Mouse (Mus musculus) heart, embryonic 13.5 days (tissue): ENCODE results near the gene Nipal4. TPM values are rescaled to one million over a fixed set of nuclear protein-coding genes. Genes with fewer than 3 reads are reported as not detected.

ENCODE experiments used
- ATAC-seq: fragments of 200-750 bp; cut with Nextera tagmentation; 2 replicates; pipeline ENCODE4 v1.8.0; 2017; ENCODE audit warnings: moderate TSS enrichment; ENCODE audit not compliant: insufficient number of reproducible peaks, low FRiP score, low TSS enrichment; ENCODE audit errors: extremely low read depth
- H3K27ac ChIP-seq: fragments of 300-500 bp; sonication (generic); replicated peaks from 2 replicates; pipeline ENCODE4 v1.5.1; 2015; ENCODE audit warnings: moderate library complexity, mild to moderate bottlenecking, inconsistent platforms
- H3K27me3 ChIP-seq: fragments of 300-500 bp; sonication (generic); replicated peaks from 2 replicates; pipeline ENCODE4 v1.6.1; 2015; ENCODE audit warnings: mild to moderate bottlenecking, inconsistent platforms
- H3K36me3 ChIP-seq: fragments of 300-500 bp; sonication (generic); 2 replicates; pipeline ENCODE4 v1.6.1; 2015; ENCODE audit warnings: mild to moderate bottlenecking, inconsistent platforms
- H3K4me1 ChIP-seq: fragments of 300-500 bp; sonication (generic); 2 replicates; pipeline ENCODE4 v1.6.1; 2015; ENCODE audit warnings: inconsistent platforms
- H3K4me2 ChIP-seq: fragments of 300-500 bp; sonication (generic); 2 replicates; pipeline ENCODE4 v1.6.1; 2015; ENCODE audit warnings: inconsistent platforms, mild to moderate bottlenecking, moderate library complexity
- H3K4me3 ChIP-seq: fragments of 300-500 bp; sonication (generic); 2 replicates; pipeline ENCODE4 v1.5.1; 2015; ENCODE audit warnings: moderate library complexity, mild to moderate bottlenecking, inconsistent platforms
- H3K9ac ChIP-seq: fragments of 300-500 bp; sonication (generic); 2 replicates; pipeline ENCODE4 v1.6.1; 2015; ENCODE audit warnings: inconsistent platforms, mild to moderate bottlenecking, moderate library complexity
- H3K9me3 ChIP-seq: fragments of 300-500 bp; sonication (generic); 2 replicates; pipeline ENCODE4 v1.6.1; 2016; ENCODE audit warnings: inconsistent platforms
- WGBS: fragments of 180-500 bp; shearing (Covaris S2); methylation state at CpG from one replicate; pipeline ENCODE4 v1.1.7; 2015; ENCODE audit warnings: mixed read lengths; 5-methylcytosine and 5-hydroxymethylcytosine counted together
- polyA plus RNA-seq: library from polyadenylated mRNA; unstranded; fragments of >200 nt; fragmentation: Nextera tagmentation; extraction: Ambion mirVana; gene quantifications from 2 replicates; pipeline ENCODE4 v1.2.1, GENCODE M21; 2015

Gene Nipal4
- polyA plus RNA-seq, 1 experiment from 2014 or later = 13.0 TPM

GRCm38 (mm10) chr11:46156945-46157344 lies 9.4 kb downstream of the Nipal4 start:
- Histone ChIP-seq H3K27ac (no peak overlapping the region), H3K36me3 (peaks cover 53% of the 10 kb centered on the region), H3K27me3 (no peaks in the 10 kb centered on the region), H3K4me3 (no peak overlapping the region), H3K9ac (no peak overlapping the region), H3K4me2 (no peak overlapping the region), H3K9me3 (no peaks in the 10 kb centered on the region), H3K4me1 (no peaks in the 10 kb centered on the region; the same call in 1 of the 2 replicates)
- WGBS = 80% methylated on average over 8 of the region's 8 CpGs
- no peak for ATAC-seq

- H3K27ac ChIP-seq = no peak overlapping the region
- H3K4me2 ChIP-seq = no peak overlapping the region
- no peak for ATAC-seq
- peaks cover 75% of the 10 kb centered on the region for H3K36me3 ChIP-seq
- H3K27me3 ChIP-seq = no peaks in the 10 kb centered on the region
- no peaks in the 10 kb centered on the region for H3K9me3 ChIP-seq
- no peak overlapping the region for H3K4me3 ChIP-seq
- H3K9ac ChIP-seq = no peak overlapping the region
- 88% methylated on average over 5 of the region's 5 CpGs for WGBS
- no peaks in the 10 kb centered on the region for H3K4me1 ChIP-seq
Observed at GRCm38 (mm10) chr11:46146619-46147018, 19.7 kb downstream of the Nipal4 start.

GRCm38 (mm10) chr11:46145163-46145875 lies 21.0 kb downstream of the Nipal4 start:
- Histone ChIP-seq H3K27me3 (no peaks in the 10 kb centered on the region), H3K4me2 (no peak overlapping the region), H3K36me3 (peaks cover 78% of the 10 kb centered on the region), H3K9me3 (no peaks in the 10 kb centered on the region), H3K27ac (no peak overlapping the region; the same call in 1 of the 2 replicates), H3K4me3 (no peak overlapping the region), H3K4me1 (no peaks in the 10 kb centered on the region), H3K9ac (no peak overlapping the region)
- no peak for ATAC-seq
- 82% methylated on average over 11 of the region's 11 CpGs for WGBS

- no peak overlapping the region for H3K4me3 ChIP-seq
- no peaks in the 10 kb centered on the region for H3K9me3 ChIP-seq
- H3K27me3 ChIP-seq = no peaks in the 10 kb centered on the region
- no peaks in the 10 kb centered on the region for H3K4me1 ChIP-seq
- no peak for ATAC-seq
- H3K27ac ChIP-seq = no peak overlapping the region
- H3K36me3 ChIP-seq = peaks cover 86% of the 10 kb centered on the region
- no peak overlapping the region for H3K9ac ChIP-seq
- no peak overlapping the region for H3K4me2 ChIP-seq
- 72% methylated on average over 6 of the region's 6 CpGs for WGBS
Observed at GRCm38 (mm10) chr11:46143342-46143741, 23.0 kb downstream of the Nipal4 start.

- ATAC-seq = no peak
- no peak overlapping the region for H3K4me2 ChIP-seq
- 94% methylated on average over 2 of the region's 2 CpGs for WGBS
- peaks cover 94% of the 10 kb centered on the region for H3K36me3 ChIP-seq
- no peak overlapping the region for H3K9ac ChIP-seq
- no peaks in the 10 kb centered on the region for H3K27me3 ChIP-seq
- peaks cover 11% of the 10 kb centered on the region for H3K4me1 ChIP-seq
- no peaks in the 10 kb centered on the region for H3K9me3 ChIP-seq
- H3K4me3 ChIP-seq = no peak overlapping the region
- no peak overlapping the region for H3K27ac ChIP-seq
Observed at GRCm38 (mm10) chr11:46134899-46135298, 31.4 kb downstream of the Nipal4 start.

- Histone ChIP-seq H3K9ac (no peak overlapping the region), H3K36me3 (peaks cover 90% of the 10 kb centered on the region), H3K27ac (0 out of 2 replicates have a peak overlapping the region, but pooled peaks have one; percentile 20), H3K27me3 (no peaks in the 10 kb centered on the region), H3K4me3 (no peak overlapping the region), H3K4me1 (peaks cover 20% of the 10 kb centered on the region), H3K4me2 (no peak overlapping the region), H3K9me3 (no peaks in the 10 kb centered on the region)
- ATAC-seq = no peak
- 65% methylated on average over 17 of the region's 17 CpGs for WGBS
Observed at GRCm38 (mm10) chr11:46131022-46131986, 35.0 kb downstream of the Nipal4 start.

GRCm38 (mm10) chr11:46128548-46128945 lies 37.8 kb downstream of the Nipal4 start:
- Histone ChIP-seq H3K4me1 (peaks cover 20% of the 10 kb centered on the region), H3K9ac (no peak overlapping the region), H3K27me3 (no peaks in the 10 kb centered on the region), H3K9me3 (no peaks in the 10 kb centered on the region), H3K27ac (no peak overlapping the region), H3K4me3 (no peak overlapping the region), H3K36me3 (peaks cover 90% of the 10 kb centered on the region), H3K4me2 (no peak overlapping the region)
- ATAC-seq = no peak
- 66% methylated on average over 9 of the region's 9 CpGs for WGBS

GRCm38 (mm10) chr11:46127621-46128547 lies 38.4 kb downstream of the Nipal4 start:
- no peak overlapping the region for H3K9ac ChIP-seq
- no peak overlapping the region for H3K4me3 ChIP-seq
- H3K27ac ChIP-seq = peak overlapping the region; percentile 45
- no peak overlapping the region for H3K4me2 ChIP-seq
- WGBS = 76% methylated on average over 15 of the region's 15 CpGs
- H3K27me3 ChIP-seq = no peaks in the 10 kb centered on the region
- no peak for ATAC-seq
- H3K9me3 ChIP-seq = no peaks in the 10 kb centered on the region
- peaks cover 91% of the 10 kb centered on the region for H3K36me3 ChIP-seq
- H3K4me1 ChIP-seq = peaks cover 20% of the 10 kb centered on the region

GRCm38 (mm10) chr11:46126827-46127410 lies 39.4 kb downstream of the Nipal4 start:
- H3K36me3 ChIP-seq = peaks cover 93% of the 10 kb centered on the region
- H3K9ac ChIP-seq = no peak overlapping the region
- no peaks in the 10 kb centered on the region for H3K9me3 ChIP-seq
- H3K27ac ChIP-seq = peak overlapping the region; percentile 45; the same call in 1 of the 2 replicates
- peaks cover 20% of the 10 kb centered on the region for H3K4me1 ChIP-seq
- H3K4me2 ChIP-seq = no peak overlapping the region
- no peaks in the 10 kb centered on the region for H3K27me3 ChIP-seq
- no peak overlapping the region for H3K4me3 ChIP-seq
- no peak for ATAC-seq
- 82% methylated on average over 11 of the region's 11 CpGs for WGBS

GRCm38 (mm10) chr11:46126317-46126716 lies 40.0 kb downstream of the Nipal4 start:
- no peak overlapping the region for H3K4me2 ChIP-seq
- no peak overlapping the region for H3K4me3 ChIP-seq
- no peaks in the 10 kb centered on the region for H3K27me3 ChIP-seq
- no peak overlapping the region for H3K27ac ChIP-seq
- H3K9ac ChIP-seq = no peak overlapping the region
- H3K9me3 ChIP-seq = no peaks in the 10 kb centered on the region
- no peak for ATAC-seq
- peaks cover 93% of the 10 kb centered on the region for H3K36me3 ChIP-seq
- WGBS = 83% methylated on average over 7 of the region's 7 CpGs
- peaks cover 24% of the 10 kb centered on the region for H3K4me1 ChIP-seq
